Mouse (Mus musculus): ENCODE results near the gene Tep1.
"Not testable (repeated sequence)": the region's sequence is repeated elsewhere in the genome, so short reads cannot be mapped to it uniquely, and the experiment has no call there.

Tep1 gene

DNA sequence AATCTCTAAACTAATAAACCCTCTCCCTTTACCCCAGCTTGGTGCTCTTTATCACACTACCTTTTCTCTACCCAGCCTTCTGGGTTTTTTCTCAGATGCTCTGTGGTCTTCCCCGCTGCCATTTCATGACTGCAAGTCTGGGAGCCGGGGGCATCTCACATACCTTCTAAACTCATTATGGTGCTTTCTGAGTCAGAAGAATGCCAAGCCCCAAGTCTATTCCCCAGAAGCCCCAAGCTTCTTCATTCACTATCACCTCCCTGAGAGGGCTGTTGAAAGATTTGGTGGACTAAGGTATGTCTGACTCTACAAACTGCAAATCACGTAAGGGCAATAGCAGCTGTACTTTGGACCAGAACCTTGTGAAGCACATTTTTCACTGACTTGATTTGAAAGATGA, 3.4 kb downstream of the Tep1 start:
- no peak for DNase-seq

DNA sequence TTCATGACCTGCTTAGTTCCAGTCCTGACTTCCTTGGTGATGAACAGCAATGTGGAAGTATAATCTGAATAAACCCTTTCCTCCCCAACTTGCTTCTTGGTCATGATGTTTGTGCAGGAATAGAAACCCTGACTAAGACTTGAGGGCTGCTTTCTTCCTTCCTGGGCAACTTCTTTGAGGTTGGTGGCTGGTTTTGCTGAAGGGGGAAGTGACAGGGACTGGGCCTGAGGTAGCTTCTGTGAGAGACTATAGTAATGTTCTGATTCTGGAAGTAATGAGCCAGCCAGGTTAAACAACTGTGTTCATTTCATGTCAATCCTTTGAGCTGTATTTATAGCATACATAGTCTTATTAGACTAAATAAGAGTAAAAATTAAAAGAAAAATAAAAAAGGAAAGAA, 5.4 kb downstream of the Tep1 start:
- DNase-seq = not testable (repeated sequence)

DNA sequence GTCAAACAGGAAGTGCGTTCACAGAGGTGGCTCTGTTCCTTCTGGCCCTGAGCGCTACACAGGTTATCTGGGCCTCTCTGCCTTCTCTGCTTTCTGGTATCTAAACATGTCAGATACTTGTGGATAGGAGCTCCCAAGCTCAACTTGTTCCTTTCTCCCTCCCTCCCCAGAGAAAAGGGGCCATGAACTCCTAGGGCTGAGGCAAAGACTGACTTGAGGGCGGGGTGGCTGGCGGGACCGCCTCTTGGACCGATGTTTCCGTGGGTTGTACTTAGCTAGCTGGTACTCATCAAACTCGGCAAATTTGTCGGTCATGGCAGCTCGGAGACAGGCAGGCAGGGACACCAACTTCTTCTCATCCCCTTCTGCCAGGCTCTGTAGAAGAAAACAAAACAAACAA, 7.7 kb downstream of the Tep1 start:
- no peak for DNase-seq

DNA sequence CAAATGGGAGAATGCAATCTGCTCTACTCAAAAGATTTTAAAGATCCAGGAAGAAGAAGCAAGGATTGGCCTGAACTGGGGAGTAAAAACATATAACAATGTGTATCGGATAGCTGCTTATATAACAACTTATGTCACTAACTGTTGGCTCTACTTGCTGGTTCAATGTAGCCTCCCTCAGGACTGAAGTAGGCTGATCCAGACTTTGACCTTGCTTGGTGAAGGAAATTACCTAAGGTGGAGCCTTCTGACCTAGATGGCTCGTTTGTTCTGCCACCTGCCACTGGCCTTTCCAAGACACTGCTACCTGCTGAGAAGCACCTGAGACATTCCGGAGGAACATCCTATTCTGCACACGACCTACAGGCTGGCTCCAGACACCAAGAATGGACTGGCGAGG, 14.6 kb downstream of the Tep1 start:
- DNase-seq = no peak

DNA sequence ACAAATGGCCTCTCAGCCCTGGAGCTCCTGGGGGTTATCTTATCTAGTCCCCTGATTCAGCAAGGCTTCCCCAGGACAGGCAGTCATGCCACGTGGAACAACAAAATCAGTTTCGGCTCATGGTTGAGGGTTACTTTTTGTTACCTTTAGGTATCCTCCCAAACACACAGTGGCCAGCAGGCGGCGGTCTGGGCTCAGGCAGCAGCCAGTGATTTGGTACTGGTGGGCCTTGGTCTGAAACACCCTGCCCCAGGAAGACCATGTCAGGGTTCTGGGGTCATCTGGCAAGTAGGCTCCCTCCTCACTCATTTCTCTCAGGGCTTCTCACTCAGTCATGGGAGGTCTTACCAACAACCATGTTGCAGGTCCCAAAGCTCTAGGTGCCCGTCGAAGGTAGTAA, 33.1 kb downstream of the Tep1 start:
- DNase-seq = no peak

DNA sequence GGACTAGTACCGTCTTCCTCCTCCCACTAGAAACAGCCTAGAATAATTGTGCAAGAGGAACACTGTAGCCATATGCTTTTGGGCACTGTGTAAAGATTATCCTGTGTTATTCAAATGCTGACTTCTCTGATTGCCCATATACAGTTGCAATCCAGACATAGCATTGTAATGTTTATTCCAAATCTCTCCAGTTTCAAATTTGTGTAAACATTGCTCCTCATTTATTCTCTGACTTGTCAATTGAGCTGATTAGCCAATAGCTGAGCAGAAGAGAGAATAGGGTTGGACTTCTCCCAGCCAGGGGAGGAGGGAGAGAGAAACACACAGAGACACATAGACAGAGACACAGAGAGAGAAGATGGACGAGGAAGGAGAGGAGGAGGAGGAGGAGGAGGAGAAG, 35.9 kb downstream of the Tep1 start:
- DNase-seq = no peak

DNA sequence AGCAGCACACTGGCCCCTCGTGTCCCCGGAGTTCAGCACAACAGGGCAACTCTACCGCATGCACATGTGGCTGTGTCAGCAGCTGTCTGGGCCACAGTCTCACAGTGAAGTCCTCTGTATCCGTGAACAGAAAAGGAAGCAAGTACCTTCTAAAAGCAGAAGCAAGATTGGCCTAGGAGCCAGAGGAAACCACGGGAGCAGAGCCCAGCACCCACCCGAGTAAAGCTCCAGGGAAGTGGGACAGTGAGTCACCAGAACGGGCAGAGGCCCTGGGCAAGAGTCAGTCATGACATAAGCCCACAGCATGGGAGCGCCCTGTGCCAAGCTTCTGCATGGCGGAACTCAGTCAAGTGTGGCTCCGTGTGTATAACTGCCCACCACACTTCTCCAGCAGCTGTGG, 36.4 kb downstream of the Tep1 start:
- DNase-seq = no peak

DNA sequence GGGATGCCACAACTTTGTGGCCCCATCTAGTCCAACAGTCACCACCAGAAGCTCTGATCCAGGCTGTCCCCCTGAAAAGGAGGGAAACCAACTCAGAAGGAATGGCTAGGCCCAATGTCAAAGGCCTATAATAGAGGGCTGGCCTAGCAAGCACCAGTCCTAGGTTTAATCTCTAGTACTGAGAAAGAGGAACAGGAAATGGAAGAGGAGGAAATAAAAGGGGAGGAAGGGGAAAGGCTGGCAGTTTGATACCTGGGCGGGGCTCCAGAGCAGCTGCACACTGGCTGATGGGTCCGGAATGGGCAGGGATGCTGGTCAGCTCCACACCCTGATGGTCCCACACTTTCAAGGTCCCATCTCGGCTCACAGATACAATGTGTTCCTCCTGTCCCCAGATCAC, 40.5 kb downstream of the Tep1 start:
- DNase-seq = no peak

DNA sequence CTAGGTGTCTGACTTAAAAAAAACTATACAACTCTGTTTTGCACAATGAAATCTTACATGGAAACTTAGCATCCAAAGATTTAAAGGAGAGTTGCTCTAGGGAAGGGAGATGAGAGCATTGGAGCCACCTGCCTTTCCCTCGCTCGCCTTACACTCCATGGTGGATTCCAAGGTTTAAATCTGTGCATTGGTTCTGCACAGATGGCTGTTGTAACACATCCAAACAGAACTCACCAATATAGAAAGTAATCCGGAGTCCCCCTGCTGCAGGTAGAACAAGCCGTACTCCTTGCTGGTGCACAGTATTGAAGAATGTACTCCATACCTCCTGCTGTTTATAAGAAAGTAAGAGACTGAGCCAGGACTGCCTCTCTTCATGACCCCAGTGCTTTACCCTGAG, 43.8 kb downstream of the Tep1 start:
- DNase-seq = no peak

DNA sequence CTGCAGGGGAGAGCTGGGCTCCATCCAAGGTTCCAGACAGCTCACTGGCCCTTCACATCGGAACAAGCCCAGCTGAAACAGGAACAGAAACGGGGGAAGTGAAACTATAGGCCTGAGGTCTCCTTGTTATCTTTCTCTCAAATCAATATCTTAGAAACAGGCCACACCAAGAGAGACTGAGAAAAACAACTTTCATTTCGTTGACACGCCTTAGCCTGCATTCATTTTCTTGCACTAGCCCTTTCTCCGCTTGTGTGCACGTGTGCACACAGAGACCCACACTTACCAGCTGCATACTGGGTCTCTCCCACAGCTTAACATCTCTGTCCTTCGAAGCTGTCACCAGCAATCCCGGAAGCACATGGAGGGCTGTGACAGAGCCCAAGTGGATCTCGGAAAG, 46.1 kb downstream of the Tep1 start:
- DNase-seq = no peak

DNA sequence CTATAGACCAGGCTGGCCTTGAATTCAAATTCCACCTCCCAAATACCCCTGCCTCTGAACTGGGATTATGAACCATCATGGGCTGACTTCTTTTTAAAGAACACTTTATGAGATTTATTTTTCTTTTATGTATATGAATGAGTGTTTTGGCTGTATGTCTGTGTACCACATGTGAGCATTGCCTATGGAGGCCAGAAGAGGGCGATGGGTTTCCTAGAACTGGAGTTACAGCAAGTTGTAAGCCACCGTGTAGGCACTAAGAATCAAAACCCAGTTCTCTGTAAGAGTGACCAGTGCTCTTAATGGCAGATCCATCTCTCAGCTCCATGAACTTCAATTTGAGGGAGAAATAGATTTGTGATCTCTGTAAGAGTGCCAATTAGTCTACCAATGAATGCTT, 47.1 kb downstream of the Tep1 start:
- no peak for DNase-seq

DNA sequence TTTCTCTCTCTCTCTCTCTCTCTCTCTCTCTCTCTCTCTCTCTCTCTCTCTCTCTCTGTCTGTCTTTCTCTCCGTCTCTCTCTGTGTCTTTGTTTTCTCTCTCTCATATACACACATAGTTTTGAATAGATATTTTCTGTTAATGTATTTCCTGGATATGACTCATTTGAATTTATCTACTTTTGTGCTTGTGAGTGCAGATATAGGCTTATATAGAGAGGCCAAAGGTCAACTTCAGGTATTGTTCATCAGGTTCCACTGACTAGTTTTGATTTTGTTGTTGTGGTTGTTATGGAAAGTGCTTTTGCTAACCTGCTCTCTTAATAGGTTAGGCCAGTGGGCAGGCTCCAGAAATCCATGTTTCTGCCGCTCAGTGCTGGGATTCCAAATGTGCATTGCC, 57.3 kb downstream of the Tep1 start:
- no peak for DNase-seq

DNA sequence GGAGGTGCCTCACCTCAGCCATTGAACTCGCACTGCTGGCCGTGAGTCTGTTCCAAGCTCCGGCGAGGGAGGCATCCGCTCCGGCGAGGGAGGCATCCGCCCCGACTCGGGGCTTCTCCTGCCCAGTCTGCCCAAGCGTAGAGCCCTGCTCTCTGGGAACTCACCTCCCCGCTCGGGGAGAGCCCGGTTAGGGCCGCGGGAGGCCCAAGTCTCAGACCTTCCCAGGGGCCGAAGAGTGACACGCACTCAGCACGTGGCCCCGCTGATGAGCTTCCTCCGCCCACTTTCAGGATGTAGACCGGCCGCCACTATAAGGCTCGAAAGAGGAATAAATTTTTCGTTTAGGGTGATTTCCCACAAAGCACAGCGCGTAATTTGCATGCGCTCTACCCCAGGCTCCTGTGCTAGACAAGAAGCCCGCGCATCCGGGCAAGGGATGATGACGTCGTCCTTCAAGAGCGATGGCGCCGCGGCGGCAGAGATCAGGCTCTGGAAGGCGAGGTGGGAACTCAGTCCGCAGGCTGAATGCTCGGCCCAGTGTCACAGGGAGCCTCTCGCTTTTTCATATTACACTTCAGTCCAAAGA, 62.8 kb downstream of the Tep1 start, which contains the start of the genes Ccnb1ip1 and Parp2:
Ccnb1ip1 (minus strand) TSS at position 246 of the 586 bp plus-strand sequence.
Parp2 (plus strand) TSS at position 355 of the 586 bp plus-strand sequence.
- DNase-seq = peak; percentile 98

DNA sequence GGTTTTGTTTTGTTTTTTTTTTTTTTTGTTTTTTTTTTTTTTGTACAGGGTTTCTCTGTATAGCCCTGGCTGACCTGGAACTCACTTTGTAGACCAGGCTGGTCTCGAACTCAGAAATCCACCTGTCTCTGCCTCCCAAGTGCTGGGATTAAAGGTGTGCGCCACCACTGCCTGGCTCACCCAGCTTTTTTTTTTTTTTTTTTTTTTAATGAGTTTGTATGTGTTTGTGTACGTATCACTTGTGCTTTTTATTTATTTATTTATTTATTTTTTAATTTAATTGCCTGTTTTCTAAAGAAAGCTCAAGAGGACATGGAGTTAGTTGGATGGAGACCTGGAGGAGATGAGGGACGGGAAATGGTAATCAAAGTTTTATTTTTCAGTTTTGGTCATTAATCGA, 63.9 kb downstream of the Tep1 start:
- not testable (repeated sequence) for DNase-seq

DNA sequence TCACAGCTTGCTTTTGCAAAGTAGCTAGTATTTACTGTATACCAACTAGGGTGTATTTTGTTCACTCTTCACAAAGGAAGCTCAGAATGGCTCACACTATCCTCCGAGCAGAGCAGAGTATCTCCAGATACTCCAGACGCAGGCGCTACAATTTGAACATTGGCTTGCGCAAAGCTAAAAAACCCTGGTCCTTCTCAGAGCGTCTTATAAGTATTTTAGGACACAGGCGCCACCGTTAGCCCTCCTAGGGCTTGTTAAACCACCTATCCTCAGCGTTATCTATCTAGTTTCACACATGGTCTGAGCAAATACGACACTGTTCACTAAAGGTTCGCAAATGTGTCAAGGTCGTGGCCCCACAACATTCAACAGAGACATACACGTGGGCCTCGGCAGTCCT, 65.7 kb downstream of the Tep1 start:
- no peak for DNase-seq

DNA sequence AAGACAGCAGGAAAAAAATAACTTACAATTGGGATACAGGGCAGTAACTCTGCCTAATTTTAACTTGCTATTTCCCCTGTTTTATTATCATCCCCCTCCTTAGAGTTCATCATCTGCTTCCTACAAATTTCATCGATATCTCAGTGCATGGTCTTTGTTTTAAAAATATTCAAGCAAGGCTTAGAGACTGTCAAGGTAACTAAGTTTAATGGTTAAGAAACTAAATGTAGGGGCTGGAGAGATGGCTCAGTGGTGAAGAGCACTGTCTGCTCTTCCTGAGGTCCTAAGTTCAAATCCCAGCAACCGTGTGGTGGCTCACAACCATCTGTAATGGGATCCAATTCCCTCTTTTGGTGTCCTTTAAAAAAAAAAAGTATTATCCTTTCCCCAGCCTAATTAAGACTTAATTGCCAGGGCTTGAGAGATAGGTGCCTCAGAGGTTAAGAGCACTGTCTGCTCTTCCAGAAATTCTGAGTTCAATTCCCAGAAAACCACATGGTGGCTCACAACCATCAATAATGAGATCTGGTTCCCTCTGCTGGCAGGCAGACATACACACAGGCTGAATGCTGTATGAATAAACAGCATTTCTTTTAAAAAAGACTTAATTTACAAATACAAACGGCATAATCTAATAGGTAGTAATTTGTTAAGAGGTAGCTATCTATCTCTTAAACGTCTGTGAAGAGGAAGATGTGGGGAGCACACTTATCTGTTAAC, 67.4 kb downstream of the Tep1 start:
- DNase-seq = no peak

DNA sequence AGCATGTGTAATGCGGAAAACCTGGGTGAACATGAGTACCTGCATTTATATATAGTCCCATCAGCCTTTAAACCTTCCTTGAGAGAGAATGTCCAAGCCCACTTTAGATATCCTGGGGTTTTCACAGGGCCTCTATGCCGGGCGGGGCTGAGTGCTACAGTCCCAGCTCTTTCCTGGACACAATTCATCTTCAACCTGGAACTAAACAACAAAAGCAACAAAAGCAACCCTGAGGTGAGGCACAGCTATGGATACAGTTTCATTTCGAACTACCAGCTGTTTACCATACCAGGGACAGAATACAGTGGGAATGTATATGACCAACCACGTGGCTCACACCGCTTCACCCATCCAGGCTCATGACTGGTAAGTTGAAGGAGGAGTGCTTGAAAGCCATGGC, 67.9 kb downstream of the Tep1 start:
- DNase-seq = no peak

DNA sequence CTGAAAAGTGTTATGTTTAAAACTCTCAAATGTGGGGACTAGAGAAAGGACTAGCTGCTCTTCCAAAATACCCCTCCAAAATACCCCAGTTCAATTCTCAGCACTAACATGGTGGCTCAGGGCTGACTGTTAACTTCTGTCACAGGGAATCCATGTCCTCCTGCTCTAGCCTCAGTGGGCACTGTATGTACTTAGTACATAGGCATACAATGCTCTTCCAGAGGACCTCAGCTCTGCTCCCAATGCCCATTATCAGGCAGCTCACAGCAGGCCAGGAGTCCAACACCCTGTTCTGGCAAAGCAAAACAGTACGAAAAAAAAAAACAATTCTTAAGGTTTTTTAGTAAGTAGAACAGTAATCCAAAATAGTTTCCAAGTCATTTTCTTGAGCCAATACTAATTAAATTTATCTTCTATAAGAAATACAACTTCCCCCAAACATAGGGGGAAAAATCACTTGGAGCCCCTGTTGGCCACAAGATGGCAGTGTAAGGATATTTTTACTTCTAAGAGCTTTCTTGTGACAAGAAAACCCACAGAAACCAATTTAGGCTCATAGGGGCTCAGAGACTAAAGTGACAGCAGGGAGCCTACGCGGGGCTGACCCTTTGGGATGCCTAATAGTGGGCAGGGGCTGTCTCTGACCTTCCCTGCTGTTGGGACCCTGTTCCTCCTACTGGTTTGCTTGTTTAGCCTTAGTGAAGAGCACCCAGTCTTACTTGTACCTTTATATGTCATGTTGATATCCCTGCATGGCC, 70.7 kb downstream of the Tep1 start:
- DNase-seq = peak; percentile 15

DNA sequence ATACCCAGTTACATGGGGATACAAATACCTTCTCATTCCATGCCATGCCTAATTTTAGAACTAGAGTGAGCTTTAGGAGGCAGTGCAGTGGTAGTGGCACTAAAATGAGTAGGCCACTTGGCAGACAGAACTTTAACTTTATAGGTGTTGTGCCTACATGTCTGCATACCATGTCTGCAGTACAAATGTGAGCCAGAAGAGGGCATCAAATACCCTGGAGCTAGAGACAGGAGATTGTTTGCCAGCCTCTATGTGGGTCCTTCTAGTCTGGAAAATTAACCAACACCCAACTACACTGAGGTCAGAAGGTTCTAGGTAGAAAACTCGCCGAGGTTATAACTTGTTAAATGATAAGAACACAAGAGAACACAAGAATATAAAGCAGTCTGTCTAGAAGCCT, 71.8 kb downstream of the Tep1 start:
- DNase-seq = no peak

DNA sequence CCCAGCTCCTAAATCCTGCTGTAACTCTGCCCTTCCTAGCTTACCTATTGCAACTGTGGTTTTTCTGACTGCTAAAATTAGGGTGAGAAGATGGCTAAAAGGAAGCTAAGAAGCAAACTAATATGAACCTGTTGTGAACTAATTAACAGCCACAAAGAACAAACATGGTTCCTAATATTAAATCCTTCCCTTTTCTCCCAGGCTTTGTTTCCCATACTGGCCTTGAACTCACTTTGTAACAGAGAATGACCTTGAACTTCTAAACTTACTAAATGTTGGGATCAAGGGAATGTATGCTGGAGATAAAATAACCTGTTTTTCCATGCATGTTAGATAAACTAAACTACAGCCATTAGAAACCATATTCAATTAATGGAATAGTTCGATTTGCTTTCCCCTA, 73.9 kb downstream of the Tep1 start:
- no peak for DNase-seq

DNA sequence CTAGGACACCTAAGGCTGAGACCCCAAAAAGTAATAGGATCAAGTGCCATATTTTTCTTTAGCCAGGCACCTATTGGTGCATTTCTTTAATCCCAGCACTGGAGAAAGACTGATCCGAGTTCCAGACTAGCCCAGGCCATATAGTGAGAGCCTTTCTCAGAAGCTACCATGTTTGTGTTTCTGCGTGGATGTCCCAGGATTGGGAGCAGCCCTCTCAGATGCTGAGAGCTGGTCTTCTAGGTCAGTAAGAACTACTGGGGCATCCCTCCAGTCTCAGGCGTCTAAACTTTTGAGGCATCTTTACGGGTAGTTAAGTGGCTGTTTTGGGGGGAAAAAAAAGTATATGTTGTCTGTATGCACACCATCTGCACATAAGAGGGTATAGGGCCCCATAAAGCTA, 74.4 kb downstream of the Tep1 start:
- no peak for DNase-seq

DNA sequence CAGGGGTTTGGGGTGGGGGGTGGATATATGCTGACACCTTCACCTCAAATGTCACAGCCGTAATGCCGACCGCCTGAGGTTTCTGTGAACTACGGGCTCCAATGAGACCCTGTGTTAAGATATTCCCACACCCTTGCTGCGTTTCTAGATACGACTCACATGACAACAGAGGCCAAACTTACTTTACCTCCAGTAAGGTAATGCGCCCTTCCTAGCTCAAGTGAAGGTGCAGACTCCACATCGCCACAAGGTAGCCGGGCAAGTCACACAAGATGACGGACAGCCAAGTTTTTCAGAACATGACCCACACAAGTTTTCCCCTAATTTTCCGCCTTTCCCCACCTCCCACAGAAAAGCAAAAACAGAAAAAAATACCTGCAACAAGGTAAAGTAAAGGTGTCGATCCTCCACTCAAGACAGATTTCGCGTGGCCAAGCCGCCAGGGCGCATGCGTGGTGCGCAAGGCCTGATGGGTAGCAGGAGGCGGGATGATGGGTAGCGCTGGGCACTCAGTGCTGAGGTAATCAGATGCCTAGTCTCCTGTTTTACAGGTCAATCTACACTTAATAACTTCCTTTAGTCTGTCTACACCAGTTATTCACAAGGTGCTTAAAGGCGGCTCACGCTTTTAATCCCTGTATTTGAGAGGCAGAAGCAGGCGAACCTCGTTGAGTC, 75.0 kb downstream of the Tep1 start:
- DNase-seq = no peak

DNA sequence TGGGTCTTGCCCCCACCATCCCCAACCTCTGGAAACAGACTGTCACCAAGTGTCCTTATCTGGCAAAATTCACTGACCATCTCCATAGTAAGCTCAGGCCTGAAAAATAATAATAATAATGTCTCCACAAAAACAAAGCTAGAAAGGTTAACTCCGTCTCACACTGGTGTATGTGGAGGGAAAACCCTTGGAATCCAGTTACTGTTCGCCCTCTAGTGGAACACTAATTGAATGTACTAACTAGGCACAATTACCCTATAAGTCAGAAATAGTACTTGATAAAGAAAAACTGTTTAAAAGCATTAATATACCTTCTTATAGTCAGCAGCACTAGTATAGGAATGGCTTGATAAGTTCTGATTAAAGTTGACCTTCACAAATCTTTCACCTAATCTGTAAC, 82.2 kb downstream of the Tep1 start:
- no peak for DNase-seq

DNA sequence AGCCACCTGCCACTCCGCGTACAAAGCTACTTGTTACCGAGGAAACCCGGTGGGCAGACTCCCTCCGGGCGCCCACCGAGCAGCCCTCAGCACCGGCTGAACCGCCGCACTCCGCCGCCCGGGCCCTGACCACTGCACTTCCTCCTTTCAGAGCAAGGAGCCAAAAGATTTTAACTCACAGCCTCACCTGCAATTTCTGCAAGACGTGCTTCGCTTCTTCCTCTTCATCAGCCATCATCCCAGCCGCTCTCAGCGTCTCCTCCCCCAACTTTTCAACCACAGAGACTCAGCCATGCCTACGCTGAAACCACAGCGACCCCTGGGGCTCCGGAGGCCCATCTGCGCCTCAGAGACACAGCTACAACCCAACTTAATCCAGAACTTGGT, 85.1 kb downstream of the Tep1 start, which contains the start of gene Ttc5:
Ttc5 (minus strand) TSS at position 269 of the 387 bp plus-strand sequence.
- DNase-seq = peak; percentile 83

All from kidney, adult 11 months (tissue).